Mouse (Mus musculus) A20 (cell line): Measurements from ENCODE around the gene Lhx4.

Experiments used
- DNase-seq: peaks from one replicate; pipeline ENCODE4 v3.0.0-alpha.2; 2011; ENCODE audit warnings: low read depth, low spot score

Lhx4 gene

GRCm38 (mm10) chr1:155703191-155703680 is 48.2 kb downstream of the Lhx4 start:
- no peak for DNase-seq

GRCm38 (mm10) chr1:155700886-155701285 is 50.6 kb downstream of the Lhx4 start:
- DNase-seq, result no peak

GRCm38 (mm10) chr1:155698373-155699159 is 52.9 kb downstream of the Lhx4 start:
- no peak for DNase-seq

GRCm38 (mm10) chr1:155693443-155693842 is 58.0 kb downstream of the Lhx4 start:
- DNase-seq, result no peak

- DNase-seq, result no peak
Observed at GRCm38 (mm10) chr1:155693026-155693425, 58.5 kb downstream of the Lhx4 start.

GRCm38 (mm10) chr1:155692230-155692629 is 59.3 kb downstream of the Lhx4 start:
- no peak for DNase-seq

GRCm38 (mm10) chr1:155689558-155689957 is 61.9 kb downstream of the Lhx4 start:
- DNase-seq, result no peak

- DNase-seq, result no peak
Observed at GRCm38 (mm10) chr1:155689141-155689540, 62.3 kb downstream of the Lhx4 start.

GRCm38 (mm10) chr1:155686816-155687215 is 64.7 kb downstream of the Lhx4 start:
- no peak for DNase-seq

- no peak for DNase-seq
Observed at GRCm38 (mm10) chr1:155681116-155681799, 70.2 kb downstream of the Lhx4 start.

GRCm38 (mm10) chr1:155675570-155675969 is 75.9 kb downstream of the Lhx4 start:
- DNase-seq, result no peak

GRCm38 (mm10) chr1:155663994-155664393 is 87.5 kb downstream of the Lhx4 start:
- DNase-seq, result no peak

- DNase-seq, result no peak
Observed at GRCm38 (mm10) chr1:155656321-155656720, 95.2 kb downstream of the Lhx4 start.

GRCm38 (mm10) chr1:155654961-155655360 is 96.5 kb downstream of the Lhx4 start:
- DNase-seq, result no peak

- DNase-seq, result no peak
Observed at GRCm38 (mm10) chr1:155650121-155650846, 101.2 kb downstream of the Lhx4 start.
